Mouse (Mus musculus) spleen, embryonic (tissue): ENCODE measurements around the gene Gypa.

ENCODE experiments used
- CTCF ChIA-PET: fragments of 350-600 bp; sonication (Branson Sonifier 250); formaldehyde crosslinking; loops from one replicate; lab custom pipeline; 2022; lab: Charles Lee

Gypa gene

DNA sequence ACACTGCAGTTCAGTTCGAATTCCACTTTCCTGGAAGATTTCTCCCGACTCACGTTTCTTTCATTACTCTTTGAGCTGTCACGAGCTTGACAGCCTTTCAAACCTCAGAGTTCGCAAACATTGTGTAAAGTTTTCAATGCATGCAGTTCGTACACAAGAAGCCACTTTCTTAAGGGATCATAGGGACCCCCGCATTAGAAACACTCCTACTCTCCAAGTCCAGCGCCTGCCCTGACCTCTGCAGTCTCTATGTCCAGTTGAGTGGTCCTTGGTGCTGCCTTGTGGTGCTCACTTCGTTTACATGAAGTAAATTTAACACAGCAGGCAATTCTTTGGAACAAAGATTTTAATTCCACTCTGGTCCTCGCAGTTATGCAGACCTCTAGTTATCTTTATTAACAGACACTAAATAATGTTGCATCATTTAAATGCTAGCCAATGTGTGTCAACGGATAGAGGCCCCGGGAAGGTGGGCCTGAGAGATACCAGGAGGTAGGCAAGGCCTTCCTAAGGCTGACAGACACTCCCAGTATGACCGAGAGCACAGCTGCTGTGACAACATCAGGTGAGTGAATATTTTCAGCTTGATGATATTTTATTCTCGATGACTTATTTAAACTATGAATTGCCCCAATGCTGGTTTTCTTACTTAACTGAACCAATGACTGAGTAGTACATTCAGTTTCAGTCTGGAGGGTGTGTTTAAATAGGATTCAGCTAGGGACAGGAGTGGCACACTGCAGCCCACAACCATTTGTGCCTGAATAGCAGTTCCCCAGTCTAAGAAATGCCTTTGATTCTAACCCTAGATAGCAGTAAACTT, at the start of gene Gypa:
Gene Gypa, plus strand, starts transcription at position 259 of the 823 bp plus-strand sequence.
- CTCF ChIA-PET = interaction anchor here (0.9 kb wide), 1 partner anchor 771 kb away, joined by 12 read pairs; no protein-coding TSS in a partner anchor

DNA sequence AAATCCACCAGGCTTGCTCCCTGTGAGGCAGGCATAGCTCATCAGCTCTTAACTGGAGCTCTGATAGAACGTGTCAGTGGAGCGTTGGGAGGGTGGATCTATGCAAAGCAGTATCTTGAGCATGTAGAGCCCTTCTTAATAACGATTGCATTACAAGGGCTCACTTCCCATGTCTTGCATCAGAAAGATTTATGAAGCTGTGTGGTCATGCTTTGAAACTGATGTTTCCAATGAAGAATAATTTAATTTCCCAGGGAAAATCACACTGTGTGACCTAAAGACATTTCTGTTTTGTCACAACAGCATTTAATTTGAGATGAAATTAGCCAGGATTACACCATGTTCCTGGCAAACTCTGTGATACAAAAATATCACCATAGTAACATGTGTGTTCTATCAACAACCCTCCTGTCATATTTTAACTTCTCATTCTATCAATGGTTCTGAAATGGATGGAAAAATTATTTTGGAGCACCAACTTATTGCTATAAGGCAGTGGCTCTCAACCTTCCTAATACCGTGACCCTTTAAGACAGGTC, 49.0 kb upstream of the Gypa start:
- CTCF ChIA-PET = no interaction called here

DNA sequence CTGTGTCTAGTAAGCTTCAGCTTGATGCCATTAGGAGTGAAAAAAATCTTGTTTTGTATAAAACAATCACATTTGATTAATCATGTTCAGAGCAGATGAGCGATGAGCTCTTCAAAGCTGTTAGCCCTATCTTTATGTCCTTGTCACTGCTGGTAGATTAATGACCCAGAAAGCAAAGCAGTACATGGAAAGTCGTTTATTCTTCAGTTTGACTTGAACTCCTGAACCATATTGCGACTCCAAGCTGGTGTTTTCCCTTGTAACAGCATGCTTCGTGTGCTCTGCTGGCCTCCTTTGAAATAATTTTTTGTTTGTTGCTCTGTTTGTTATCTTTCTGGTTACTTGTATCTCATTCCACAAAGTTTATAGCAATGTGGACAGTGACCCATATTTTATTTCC, 46.4 kb upstream of the Gypa start:
- CTCF ChIA-PET = no interaction called here

DNA sequence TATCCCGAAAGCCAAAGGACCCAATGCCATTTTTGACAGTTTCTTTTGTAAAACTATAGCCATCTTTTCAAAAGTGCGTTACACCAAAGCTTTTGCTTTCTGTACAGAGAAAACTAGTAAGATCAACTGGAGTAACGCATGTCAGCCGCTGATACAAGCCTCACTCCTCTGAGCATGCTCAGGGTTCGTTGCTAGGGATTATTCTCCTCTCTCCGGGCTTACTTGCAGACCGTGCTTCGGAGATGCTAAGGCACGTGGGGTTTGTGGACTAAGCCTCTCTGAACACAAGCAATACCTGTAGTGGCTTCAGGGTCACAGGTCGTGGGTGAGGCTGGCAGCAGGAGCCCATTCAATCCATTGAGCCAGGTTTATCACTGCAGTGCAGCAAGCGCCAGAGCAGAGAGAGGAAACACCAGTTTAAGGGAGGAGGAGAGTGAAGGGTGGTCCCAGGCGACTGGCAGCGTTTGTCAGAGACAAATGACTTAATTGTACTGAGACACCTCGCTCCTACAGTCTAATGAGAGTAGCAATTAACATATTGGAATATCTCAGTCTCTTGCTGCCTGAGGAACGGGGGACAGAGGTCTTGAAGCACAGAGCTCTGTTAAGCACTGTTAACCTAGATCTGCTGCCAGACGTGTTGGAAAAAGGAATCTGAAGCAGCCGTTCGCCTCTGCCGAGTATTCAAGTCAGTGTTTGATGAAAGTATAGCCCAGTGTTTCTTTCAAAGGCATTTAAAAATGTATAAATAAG, 41.5 kb upstream of the Gypa start:
- CTCF ChIA-PET = no interaction called here

DNA sequence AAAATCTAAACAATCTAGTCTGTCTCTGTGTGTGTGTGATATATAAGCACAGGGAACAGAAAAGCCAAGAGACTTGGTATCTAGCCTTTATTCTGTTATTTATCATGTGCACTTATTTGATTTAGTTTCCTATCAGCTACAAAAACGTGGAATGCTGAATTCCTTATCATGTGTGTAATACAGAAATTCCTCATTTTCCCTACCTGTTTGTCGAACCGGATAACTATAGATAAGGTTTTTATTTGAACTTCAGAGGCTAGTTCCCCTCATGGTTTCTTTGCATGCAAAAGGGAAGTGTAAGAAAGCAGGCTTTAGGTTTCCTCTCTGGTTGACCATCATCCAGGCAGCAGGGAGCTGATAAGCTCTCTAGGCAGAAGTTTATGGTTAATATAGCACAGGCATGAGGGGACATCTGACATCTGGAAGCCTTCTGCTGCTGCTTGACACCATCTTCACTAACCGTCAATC, 30.1 kb upstream of the Gypa start:
- CTCF ChIA-PET = no interaction called here

DNA sequence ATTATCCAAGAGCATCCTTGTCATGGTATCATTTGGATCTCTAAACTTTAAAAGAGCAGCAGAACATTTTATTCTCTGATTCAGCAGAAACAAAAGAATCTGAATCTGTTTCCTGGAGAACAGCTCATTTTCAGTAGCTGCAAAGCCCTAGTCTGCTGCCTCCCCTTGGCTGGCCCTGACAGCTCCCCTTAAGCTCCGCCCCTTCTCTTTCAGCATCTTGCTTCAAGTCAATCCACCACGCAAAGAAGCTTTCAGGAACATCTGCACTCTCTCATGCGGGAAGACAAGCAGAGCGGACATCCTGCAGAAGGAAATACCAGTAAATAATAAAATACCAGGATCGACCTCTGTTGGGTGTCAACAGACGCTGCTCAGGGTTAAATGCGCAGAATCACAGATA, 18.6 kb upstream of the Gypa start:
- CTCF ChIA-PET = no interaction called here

DNA sequence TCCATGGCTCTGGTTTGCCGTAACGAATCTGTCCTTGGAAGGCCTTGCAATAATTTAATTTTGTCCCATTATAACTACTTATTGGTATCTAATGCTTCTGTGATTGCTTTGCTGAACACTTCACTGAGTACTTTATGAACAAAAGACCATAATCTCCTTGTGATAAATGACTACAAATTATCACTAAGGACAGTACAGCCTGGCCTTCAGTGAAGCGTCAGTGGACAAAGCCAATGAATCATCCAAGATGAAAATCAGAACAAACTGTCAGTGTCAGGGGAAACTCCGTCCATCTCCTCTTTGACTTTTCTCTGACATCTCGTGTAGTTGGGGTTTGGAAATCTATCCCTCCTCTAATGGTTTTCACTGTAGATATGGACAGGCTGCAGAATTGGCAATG, 15.4 kb upstream of the Gypa start:
- CTCF ChIA-PET = no interaction called here

DNA sequence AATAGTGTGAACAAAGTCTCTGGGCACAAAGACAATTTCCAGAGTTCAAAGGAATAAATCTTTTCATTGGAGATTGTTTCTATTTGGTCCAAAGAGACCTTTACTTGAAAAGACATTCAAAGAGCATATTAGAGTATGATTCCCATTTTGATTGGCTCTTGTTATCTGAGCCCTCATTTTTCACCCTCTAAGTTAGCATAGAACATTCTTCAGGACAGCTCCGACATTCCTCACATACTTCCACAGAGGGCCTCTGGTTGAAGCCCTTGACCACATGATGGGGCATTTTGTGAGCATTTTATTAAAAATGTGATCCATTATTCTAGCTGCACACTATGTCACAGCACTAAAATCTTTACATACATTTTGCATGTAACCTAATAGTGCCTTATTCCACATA, 14.5 kb upstream of the Gypa start:
- CTCF ChIA-PET = no interaction called here

DNA sequence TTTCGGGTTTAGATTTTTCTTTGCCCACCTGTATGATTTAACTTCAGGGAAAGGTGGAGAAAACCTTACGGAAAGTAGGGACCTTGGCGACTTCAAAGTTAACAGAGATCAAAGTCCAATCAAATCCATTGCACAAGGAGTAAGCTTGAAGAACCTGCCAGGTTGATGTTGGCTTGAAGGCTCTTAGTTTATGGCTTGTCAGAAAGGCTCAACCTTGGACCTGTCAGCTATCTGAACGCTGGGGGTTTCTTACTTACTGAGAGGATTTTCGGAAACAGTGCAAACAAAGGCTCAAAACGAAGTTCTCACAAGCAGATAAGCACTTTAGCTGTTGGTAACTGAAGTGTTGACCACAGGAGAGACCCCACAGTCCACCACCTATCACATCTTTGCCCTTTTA, 11.4 kb upstream of the Gypa start:
- CTCF ChIA-PET = no interaction called here

DNA sequence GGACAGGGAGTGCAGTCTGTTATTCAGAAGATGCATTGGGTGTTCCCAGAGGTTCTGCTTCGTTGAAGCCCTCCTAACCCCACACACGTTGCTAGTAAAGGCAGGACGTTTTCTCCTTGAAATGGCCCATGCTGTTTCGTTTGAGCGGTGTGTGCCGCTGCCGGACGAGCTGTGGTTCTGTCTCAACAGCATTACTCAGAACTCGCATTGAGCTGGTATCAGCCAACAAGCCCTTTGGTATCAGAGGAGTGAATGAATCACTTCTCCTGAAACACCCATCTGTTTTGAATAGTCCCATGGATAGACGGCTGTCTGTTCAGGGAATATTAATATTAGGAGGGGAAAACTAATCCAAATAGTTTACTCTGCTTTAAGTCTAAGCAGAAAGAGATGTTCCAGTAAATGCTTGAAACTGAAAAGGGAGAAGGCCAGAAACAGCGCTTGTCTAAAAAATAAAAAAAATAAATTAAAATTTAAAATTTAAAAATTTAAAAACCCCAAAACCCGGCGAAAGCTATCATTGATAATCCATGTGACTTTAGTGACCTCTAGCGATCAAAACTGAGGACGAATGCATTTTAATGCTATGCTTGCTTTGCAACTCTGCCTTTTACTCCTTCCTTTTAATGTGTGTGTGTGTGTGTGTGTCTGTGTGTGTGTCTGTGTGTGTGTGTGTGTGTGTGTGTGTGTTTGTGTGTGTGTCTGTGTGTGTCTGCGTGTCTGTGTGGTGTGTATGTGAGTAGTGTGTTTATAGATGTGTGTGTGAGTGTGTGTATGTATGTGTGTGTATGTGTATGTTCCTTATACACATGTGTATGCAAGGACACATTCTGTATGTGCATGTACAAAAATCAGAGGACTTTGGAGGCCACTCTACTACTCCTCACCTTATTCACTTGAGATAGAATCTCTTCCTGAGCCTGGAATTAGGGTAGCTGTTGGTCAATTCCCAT, 10.5 kb upstream of the Gypa start:
- CTCF ChIA-PET = interaction anchor here (0.7 kb wide), 2 partner anchors 17 to 1361 kb away, joined by 4 to 6 read pairs; no protein-coding TSS in a partner anchor

DNA sequence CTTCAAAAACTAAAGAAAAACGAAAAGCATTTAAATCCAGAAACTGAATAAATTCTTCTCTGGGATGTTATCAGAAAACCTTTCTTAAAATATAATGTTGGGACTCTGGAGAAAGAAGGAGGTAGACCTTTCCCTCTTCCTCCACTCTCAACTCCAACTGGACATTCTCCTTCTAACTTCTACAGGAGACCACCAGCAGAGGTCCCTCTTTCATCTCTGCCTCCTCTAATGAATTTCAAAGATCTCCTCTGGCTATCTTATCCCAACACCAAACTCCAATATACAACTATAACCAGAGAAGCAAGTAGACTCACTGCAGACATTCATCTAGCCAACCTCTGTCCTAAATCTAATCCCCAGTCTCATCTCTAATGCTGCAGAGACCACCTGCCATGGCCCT, 2.0 kb upstream of the Gypa start:
- CTCF ChIA-PET = no interaction called here

DNA sequence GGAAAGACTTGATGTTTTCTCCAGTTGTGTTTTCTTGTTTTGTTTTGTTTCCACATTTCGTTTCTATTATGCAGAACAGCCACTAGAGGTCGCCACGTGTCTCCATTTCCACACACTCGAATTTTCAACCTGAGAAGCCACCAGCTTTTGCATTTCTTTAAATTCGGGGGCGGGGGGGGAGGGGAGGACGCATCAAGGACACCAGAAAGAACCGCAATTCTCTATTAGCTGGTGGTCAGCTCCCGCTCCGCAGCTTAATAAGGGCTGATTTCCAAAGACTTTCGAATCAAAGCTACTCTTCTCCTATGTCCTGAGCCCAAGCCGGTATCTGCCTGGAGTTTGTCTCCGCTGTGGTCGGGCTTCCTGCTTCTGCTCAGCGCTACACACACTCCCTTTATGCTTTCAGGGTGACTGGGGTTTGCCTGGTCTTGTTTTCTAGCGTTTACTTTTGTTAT, 567 bp upstream of the Gypa start:
- CTCF ChIA-PET = interaction anchor here (0.9 kb wide), 1 partner anchor 771 kb away, joined by 12 read pairs; no protein-coding TSS in a partner anchor

DNA sequence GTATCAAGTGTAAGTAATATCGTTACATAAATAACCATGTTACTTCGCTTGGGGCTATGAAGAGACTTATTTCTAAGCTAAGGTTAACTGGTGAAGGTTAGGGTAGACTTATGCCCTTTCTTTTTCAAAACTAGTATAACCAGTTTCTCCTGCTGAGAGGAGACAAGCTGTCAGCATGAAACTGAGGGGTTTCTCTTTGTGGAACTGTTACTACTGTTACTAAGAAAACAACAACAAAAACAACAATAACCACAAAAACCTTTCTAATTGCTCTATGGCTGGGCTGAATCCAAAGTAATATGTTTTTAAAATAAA, 722 bp downstream of the Gypa start:
- CTCF ChIA-PET = no interaction called here

DNA sequence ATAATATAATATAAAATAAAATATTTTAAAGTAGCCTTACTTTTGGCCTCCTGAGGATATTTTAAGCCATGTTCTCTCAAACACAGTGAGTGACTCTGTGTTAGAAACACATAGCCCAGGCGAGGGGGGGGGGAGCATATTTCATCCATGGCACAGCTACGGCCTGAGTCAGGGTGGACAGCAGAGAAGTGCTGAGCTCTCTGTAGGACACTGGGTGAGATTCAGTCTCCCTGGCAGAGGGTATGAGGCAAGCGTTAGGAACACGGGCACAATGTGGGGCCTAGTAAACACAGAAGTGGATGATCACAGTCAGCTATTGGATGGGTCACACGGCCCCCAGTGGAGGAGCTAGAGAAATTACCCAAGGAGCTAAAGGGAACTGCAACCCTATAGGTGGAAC, 1.2 kb downstream of the Gypa start:
- CTCF ChIA-PET = no interaction called here

DNA sequence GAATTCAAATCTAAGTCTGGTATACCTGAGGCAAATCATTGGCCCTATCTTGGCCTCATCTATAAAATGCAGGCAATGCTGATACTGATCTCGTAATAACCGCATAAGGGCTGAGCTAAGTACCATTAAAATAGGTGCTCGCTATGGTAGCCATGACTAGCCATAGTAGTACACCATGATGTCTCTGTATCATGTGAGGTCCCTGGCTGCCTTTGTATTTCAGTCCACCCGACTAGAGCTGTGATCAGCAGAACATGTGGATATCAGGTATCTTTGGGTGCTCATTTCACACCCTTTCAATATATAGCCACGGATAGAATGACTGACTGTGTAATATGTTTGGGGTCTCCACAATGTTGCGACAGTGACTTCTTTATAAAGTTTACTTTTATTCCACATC, 1.9 kb downstream of the Gypa start:
- CTCF ChIA-PET = no interaction called here

DNA sequence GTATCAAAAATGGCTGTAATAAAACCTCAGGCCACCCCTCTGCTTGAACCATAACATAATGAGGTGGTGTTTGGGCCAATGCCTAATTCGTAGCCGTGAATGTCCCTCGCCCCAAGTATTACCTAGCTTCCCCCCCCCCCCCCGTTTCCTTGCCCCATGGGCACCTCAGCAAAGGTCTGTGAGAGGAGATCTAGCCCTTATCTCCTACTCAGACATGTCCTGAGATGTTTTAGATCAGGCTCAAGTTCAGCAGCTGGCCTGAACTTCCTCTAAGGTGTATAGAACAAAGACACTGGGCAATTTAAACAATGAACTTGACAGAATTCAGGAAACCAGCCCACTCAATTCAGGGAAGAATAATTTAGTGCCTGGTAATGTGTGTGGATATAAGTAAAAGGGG, 3.7 kb downstream of the Gypa start:
- CTCF ChIA-PET = no interaction called here

DNA sequence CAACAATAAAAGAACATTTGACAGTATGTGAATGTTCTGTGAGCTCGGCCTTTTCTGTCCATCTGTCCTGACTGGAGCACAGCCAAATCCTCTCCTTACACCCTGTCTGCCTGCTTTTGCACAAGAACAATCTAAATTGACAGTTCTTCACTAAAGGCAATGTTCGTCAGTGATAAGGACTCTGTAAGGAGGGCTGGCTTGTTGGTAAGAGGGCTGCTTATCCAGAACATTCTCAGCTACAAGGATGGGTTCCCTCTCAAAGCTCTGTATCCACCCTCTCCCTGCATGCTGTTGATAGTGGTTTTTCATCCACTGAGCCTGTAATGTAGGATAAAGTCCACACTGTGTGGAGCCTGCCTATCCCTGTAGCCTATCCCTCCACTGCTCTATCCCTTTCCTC, 6.7 kb downstream of the Gypa start:
- CTCF ChIA-PET = interaction anchor here (0.6 kb wide), 1 partner anchor 17 kb away, joined by 6 read pairs; no protein-coding TSS in a partner anchor

DNA sequence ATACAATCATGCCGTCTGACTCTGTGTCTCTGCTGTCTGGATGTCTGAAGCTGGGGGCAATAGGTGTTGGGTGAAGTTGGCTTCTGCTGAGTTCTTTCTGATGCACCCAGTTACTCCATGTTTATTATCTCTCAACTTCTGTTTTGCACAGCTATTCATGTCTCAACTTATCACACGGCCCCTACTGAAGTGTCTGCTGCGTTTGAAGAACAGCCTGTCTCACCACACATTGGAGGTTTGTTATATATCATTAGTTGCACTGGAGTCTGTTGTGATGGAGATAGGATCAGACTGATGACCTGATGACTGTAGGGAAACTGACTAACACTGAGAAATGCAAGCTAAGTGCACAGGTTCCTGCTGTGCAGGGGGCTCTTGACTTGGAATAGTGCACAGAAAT, 7.2 kb downstream of the Gypa start:
- CTCF ChIA-PET = no interaction called here

DNA sequence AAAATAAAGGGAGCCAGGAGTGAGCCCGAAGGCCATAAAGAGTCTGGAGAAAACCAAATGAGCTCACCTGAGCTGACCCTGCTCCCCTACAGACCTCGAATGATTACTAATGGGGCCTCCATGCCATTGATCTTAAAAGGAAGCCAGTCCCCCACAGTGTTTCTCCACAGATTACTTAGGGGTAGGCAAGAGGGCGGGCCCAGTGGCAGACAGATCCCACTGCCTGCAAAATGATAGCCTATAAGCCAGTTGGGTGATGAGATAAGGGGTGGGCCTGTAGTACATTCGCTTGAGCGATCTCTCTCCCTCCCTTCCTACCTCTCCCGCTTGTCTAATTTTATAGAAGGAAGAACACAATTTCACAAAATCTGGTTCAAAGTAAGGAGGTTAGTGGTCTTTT, 7.7 kb downstream of the Gypa start:
- CTCF ChIA-PET = no interaction called here

DNA sequence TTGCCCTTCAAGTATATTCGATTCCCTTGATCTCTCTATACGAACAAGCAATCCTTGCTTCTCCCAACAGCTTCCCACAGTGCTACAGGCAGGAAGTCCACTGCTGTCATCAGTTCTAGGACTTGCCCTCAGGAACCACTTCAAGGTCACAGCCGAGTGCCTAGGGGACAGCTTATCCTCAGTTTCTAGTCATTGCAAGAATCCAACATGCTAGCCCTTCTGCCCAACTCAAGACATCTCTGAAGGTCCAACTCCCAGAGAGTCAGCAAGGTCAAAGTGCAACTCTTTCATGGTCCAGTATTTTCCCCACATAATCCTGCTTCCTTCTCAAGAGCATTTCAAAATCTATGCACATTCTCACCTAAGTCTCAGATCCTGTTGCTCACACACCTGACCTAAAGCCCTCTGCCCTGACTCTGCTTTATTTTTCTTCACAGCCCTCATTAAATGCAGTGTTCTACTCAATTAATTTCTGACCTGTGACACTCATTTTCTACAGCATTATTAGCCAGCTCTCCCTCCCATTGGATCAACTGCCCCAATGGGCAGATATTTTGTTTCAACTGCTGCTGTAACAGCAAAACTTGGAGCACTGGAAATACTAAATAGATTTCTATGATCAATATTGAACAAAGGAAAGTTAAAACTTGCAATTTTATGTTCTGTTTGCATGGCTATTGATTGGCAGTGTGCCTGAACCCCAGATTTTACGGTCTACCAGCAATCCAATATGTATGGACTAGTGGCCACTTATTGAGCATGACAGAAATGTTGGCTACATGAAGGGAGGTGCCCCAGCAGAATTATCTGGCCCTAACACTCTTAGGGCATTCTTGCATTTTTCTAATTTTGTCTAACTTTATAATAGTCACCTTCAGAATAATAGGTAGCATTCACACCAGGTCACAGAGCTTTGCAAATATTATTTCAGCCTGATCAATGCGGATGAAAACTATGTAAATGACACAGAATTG, 33.1 kb downstream of the Gypa start:
- CTCF ChIA-PET = no interaction called here
